Mouse (Mus musculus): ENCODE data around the gene Deaf1. TPM values are rescaled to one million over a fixed set of nuclear protein-coding genes. Genes with fewer than 3 reads are reported as not detected.

The Deaf1 gene
- total and polyA plus RNA-seq, 2 experiments from 2014 or later: 218 to 237 TPM

GRCm38 (mm10) chr7:141340476-141340875, 13.0 kb upstream of the Deaf1 start:
- no peak overlapping the region for H3K4me3 ChIP-seq (ENCODE audit: low read length)
- H3K4me1 ChIP-seq (ENCODE audit: insufficient read depth, low read length): 0 out of 2 replicates have a peak, but pooled peaks cover 3% of the 10 kb centered on the region
- H3K27me3 ChIP-seq (ENCODE audit: insufficient read depth, low read length): no peaks in the 10 kb centered on the region
- H3K4me2 ChIP-seq (ENCODE audit: low read depth, low read length): no peak overlapping the region
- no peaks in the 10 kb centered on the region for H3K9me3 ChIP-seq (ENCODE audit: low read length)
- H3K9ac ChIP-seq (replicated peaks; ENCODE audit: low read length): no peak overlapping the region
- TF ChIP-seq CTCF (IDR thresholded peaks at IDR 0.05; ENCODE audit: low read depth): no peak
- no peak for ATAC-seq
- H3K27ac ChIP-seq: no peak overlapping the region
- 83% methylated on average over 6 of the region's 6 CpGs for WGBS
- H3K36me3 ChIP-seq (ENCODE audit: insufficient read depth, low read length): no peaks in the 10 kb centered on the region
- no peak for DNase-seq (ENCODE audit: low spot score)

GRCm38 (mm10) chr7:141340023-141340422, 12.5 kb upstream of the Deaf1 start:
- H3K36me3 ChIP-seq (ENCODE audit: insufficient read depth, low read length): peaks cover 2% of the 10 kb centered on the region; the same call in 1 of the 2 replicates
- no peak overlapping the region for H3K9ac ChIP-seq (replicated peaks; ENCODE audit: low read length)
- no peaks in the 10 kb centered on the region for H3K27me3 ChIP-seq (ENCODE audit: insufficient read depth, low read length)
- H3K4me2 ChIP-seq (ENCODE audit: low read depth, low read length): no peak overlapping the region
- H3K9me3 ChIP-seq (ENCODE audit: low read length): no peaks in the 10 kb centered on the region
- ATAC-seq (no peak), DNase-seq (ENCODE audit: low spot score) (no peak)
- 0 out of 2 replicates have a peak, but pooled peaks cover 3% of the 10 kb centered on the region for H3K4me1 ChIP-seq (ENCODE audit: insufficient read depth, low read length)
- WGBS: 87% methylated on average over 7 of the region's 7 CpGs
- no peak overlapping the region for H3K4me3 ChIP-seq (ENCODE audit: low read length)
- no peak for TF ChIP-seq CTCF (IDR thresholded peaks at IDR 0.05; ENCODE audit: low read depth)
- no peak overlapping the region for H3K27ac ChIP-seq

GRCm38 (mm10) chr7:141339215-141339920, 11.9 kb upstream of the Deaf1 start:
- DNase-seq (ENCODE audit: low spot score): no peak
- H3K9ac ChIP-seq (replicated peaks; ENCODE audit: low read length): no peak overlapping the region
- WGBS: 38% methylated on average over 20 of the region's 20 CpGs
- peaks cover 7% of the 10 kb centered on the region; the same call in 1 of the 2 replicates for H3K36me3 ChIP-seq (ENCODE audit: insufficient read depth, low read length)
- H3K9me3 ChIP-seq (ENCODE audit: low read length): no peaks in the 10 kb centered on the region
- peak overlapping the region; percentile 23; the same call in 1 of the 2 replicates for H3K4me2 ChIP-seq (ENCODE audit: low read depth, low read length)
- no peak overlapping the region for H3K27ac ChIP-seq
- H3K27me3 ChIP-seq (ENCODE audit: insufficient read depth, low read length): no peaks in the 10 kb centered on the region
- ATAC-seq: no peak
- no peak for TF ChIP-seq CTCF (IDR thresholded peaks at IDR 0.05; ENCODE audit: low read depth)
- H3K4me1 ChIP-seq (ENCODE audit: insufficient read depth, low read length): 0 out of 2 replicates have a peak, but pooled peaks cover 3% of the 10 kb centered on the region
- H3K4me3 ChIP-seq (ENCODE audit: low read length): no peak overlapping the region

- Histone ChIP-seq H3K9ac (replicated peaks; ENCODE audit: low read length) (peak within 1 kb of the TSS; percentile 17; the same call in 1 of the 2 replicates), H3K4me2 (ENCODE audit: low read depth, low read length) (peak within 1 kb of the TSS; percentile 23; the same call in 1 of the 2 replicates), H3K36me3 (ENCODE audit: insufficient read depth, low read length) (peaks cover 7% of the 10 kb centered on the region; the same call in 1 of the 2 replicates), H3K9me3 (ENCODE audit: low read length) (no peaks in the 10 kb centered on the region), H3K27me3 (ENCODE audit: insufficient read depth, low read length) (no peaks in the 10 kb centered on the region), H3K4me1 (ENCODE audit: insufficient read depth, low read length) (0 out of 2 replicates have a peak, but pooled peaks cover 3% of the 10 kb centered on the region), H3K4me3 (ENCODE audit: low read length) (no peak within 1 kb of the TSS), H3K27ac (no peak within 1 kb of the TSS)
- WGBS: 5% methylated on average over 23 of the region's 23 CpGs
- no peak for ATAC-seq
- no peak for DNase-seq (ENCODE audit: low spot score)
- no peak for TF ChIP-seq CTCF (IDR thresholded peaks at IDR 0.05; ENCODE audit: low read depth)
Observed at GRCm38 (mm10) chr7:141338576-141339131, 11.2 kb upstream of the Deaf1 start, which contains the start of gene Eps8l2. TSS of gene Eps8l2 (plus strand) at chr7:141338880.

- no peak for TF ChIP-seq CTCF (IDR thresholded peaks at IDR 0.05; ENCODE audit: low read depth)
- no peaks in the 10 kb centered on the region for H3K27me3 ChIP-seq (ENCODE audit: insufficient read depth, low read length)
- no peak for ATAC-seq
- WGBS: 81% methylated on average over 3 of the region's 3 CpGs
- H3K27ac ChIP-seq: no peak overlapping the region
- no peak for DNase-seq (ENCODE audit: low spot score)
- peaks cover 12% of the 10 kb centered on the region; the same call in 1 of the 2 replicates for H3K36me3 ChIP-seq (ENCODE audit: insufficient read depth, low read length)
- H3K4me3 ChIP-seq (ENCODE audit: low read length): no peak overlapping the region
- H3K9me3 ChIP-seq (ENCODE audit: low read length): no peaks in the 10 kb centered on the region
- H3K9ac ChIP-seq (replicated peaks; ENCODE audit: low read length): no peak overlapping the region
- no peak overlapping the region for H3K4me2 ChIP-seq (ENCODE audit: low read depth, low read length)
- 0 out of 2 replicates have a peak, but pooled peaks cover 3% of the 10 kb centered on the region for H3K4me1 ChIP-seq (ENCODE audit: insufficient read depth, low read length)
Observed at GRCm38 (mm10) chr7:141337716-141338416, 10.4 kb upstream of the Deaf1 start.

GRCm38 (mm10) chr7:141336296-141336695, 8.8 kb upstream of the Deaf1 start:
- 0 out of 2 replicates have a peak, but pooled peaks cover 3% of the 10 kb centered on the region for H3K4me1 ChIP-seq (ENCODE audit: insufficient read depth, low read length)
- no peak overlapping the region for H3K4me2 ChIP-seq (ENCODE audit: low read depth, low read length)
- H3K27ac ChIP-seq: no peak overlapping the region
- ATAC-seq: no peak
- no peak overlapping the region for H3K9ac ChIP-seq (replicated peaks; ENCODE audit: low read length)
- peaks cover 12% of the 10 kb centered on the region; the same call in 1 of the 2 replicates for H3K36me3 ChIP-seq (ENCODE audit: insufficient read depth, low read length)
- WGBS: 85% methylated on average over 3 of the region's 3 CpGs
- no peak overlapping the region for H3K4me3 ChIP-seq (ENCODE audit: low read length)
- H3K27me3 ChIP-seq (ENCODE audit: insufficient read depth, low read length): no peaks in the 10 kb centered on the region
- TF ChIP-seq CTCF (IDR thresholded peaks at IDR 0.05; ENCODE audit: low read depth): no peak
- no peak for DNase-seq (ENCODE audit: low spot score)
- no peaks in the 10 kb centered on the region for H3K9me3 ChIP-seq (ENCODE audit: low read length)
